Mouse (Mus musculus) stomach, embryonic 15.5 days (tissue): ENCODE results near the gene Naglu. TPM values are rescaled to one million over a fixed set of nuclear protein-coding genes. Genes with fewer than 3 reads are reported as not detected.

Source experiments
- ATAC-seq: fragments of 200-750 bp; cut with Nextera tagmentation; 2 replicates; pipeline ENCODE4 v1.8.0; 2017; ENCODE audit warnings: low read depth, moderate number of reproducible peaks, moderate TSS enrichment; ENCODE audit not compliant: insufficient read depth, low FRiP score
- H3K27ac ChIP-seq: fragments of 300-500 bp; sonication (generic); 2 replicates; pipeline ENCODE4 v1.5.1; 2015; ENCODE audit warnings: mild to moderate bottlenecking, inconsistent platforms
- H3K27me3 ChIP-seq: fragments of 300-500 bp; sonication (generic); replicated peaks from 2 replicates; pipeline ENCODE4 v1.6.1; 2015; ENCODE audit warnings: inconsistent platforms
- H3K36me3 ChIP-seq: fragments of 300-500 bp; sonication (generic); 2 replicates; pipeline ENCODE4 v1.6.1; 2015; ENCODE audit warnings: inconsistent platforms
- H3K4me1 ChIP-seq: fragments of 300-500 bp; sonication (generic); 2 replicates; pipeline ENCODE4 v1.6.1; 2015; ENCODE audit warnings: inconsistent platforms
- H3K4me2 ChIP-seq: fragments of 300-500 bp; sonication (generic); 2 replicates; pipeline ENCODE4 v1.6.1; 2015; ENCODE audit warnings: mild to moderate bottlenecking, inconsistent platforms
- H3K4me3 ChIP-seq: fragments of 300-500 bp; sonication (generic); replicated peaks from 2 replicates; pipeline ENCODE4 v1.5.1; 2015; ENCODE audit warnings: inconsistent platforms
- H3K9ac ChIP-seq: fragments of 300-500 bp; sonication (generic); 2 replicates; pipeline ENCODE4 v1.6.1; 2015; ENCODE audit warnings: inconsistent platforms
- H3K9me3 ChIP-seq: fragments of 300-500 bp; sonication (generic); 2 replicates; pipeline ENCODE4 v1.6.1; 2016; ENCODE audit warnings: inconsistent platforms
- WGBS: fragments of 180-500 bp; shearing (Covaris S2); methylation state at CpG from one replicate; pipeline ENCODE4 v1.1.7; 2015; 5-methylcytosine and 5-hydroxymethylcytosine counted together
- polyA plus RNA-seq: library from polyadenylated mRNA; unstranded; fragments of >200 nt; fragmentation: Nextera tagmentation; extraction: Ambion mirVana; gene quantifications from 2 replicates; pipeline ENCODE4 v1.2.1, GENCODE M21; 2015

The Naglu gene
- polyA plus RNA-seq, 1 experiment from 2014 or later = 17.0 TPM

- 78% methylated on average over 6 of the region's 6 CpGs for WGBS
- Histone ChIP-seq H3K4me2 (peak overlapping the region; percentile 93), H3K27me3 (0 out of 2 replicates have a peak, but pooled peaks cover 3% of the 10 kb centered on the region), H3K4me1 (peaks cover 43% of the 10 kb centered on the region), H3K9me3 (no peaks in the 10 kb centered on the region), H3K27ac (peak overlapping the region; percentile 87), H3K4me3 (peak overlapping the region; percentile 77), H3K9ac (peak overlapping the region; percentile 12; the same call in 1 of the 2 replicates), H3K36me3 (peaks cover 9% of the 10 kb centered on the region)
- ATAC-seq = no peak
Observed at GRCm38 (mm10) chr11:101086323-101086674, 16.5 kb downstream of the Naglu start.

DNA sequence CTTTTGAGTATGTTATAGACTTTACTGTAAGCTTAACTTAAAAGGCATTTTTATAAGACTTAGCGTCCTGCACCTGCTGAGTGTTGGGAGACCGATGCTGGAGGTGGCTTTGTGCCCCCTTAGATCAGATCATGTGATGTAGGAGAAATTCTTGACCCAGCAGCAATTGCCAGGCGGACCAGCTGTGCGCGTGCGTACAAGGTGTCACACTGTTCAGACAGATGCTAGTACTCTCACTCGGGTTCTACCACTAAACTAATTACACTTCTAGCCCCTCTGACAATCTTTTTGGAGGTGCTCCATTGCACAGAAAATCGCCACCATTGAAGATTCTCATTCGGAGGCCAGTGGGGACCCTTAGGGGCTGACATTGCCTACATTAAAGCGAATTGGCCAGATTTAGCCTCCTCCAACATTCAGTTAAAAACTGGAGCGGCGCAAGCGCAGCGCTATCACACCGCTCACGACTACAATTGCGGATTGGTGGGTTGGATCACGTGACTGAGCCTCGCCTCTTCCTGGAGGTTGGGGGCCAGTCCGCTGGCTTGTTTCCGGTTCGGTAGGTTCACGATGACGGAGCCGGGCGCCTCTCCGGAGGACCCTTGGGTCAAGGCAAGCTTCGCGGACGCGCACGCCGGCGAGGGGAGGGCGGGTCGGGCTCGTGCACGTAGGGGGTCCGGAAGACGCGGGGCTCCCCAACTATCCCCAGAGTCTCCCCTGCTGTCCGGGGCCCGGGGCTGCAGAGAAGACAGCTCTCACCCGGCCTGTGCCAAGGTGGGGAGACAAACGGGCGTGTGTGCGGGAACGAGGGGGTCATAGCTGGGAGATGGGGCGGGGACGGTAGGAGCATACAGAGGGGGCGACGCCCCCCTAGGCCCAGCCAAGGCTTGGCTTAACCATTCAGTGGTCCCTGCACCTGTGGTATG, 17.2 kb downstream of the Naglu start, which contains the start of gene Mlx:
Mlx (plus strand) TSS at position 522 of the 926 bp plus-strand sequence.
- ATAC-seq = peak; percentile 84
- WGBS = 1% methylated on average over 50 of the region's 52 CpGs
- Histone ChIP-seq H3K4me3 (peak within 1 kb of the TSS; percentile 77), H3K4me2 (peak within 1 kb of the TSS; percentile 93), H3K9ac (peak within 1 kb of the TSS; percentile 73), H3K4me1 (peaks cover 36% of the 10 kb centered on the region), H3K27me3 (no peaks in the 10 kb centered on the region), H3K36me3 (peaks cover 17% of the 10 kb centered on the region), H3K27ac (peak within 1 kb of the TSS; percentile 87), H3K9me3 (no peaks in the 10 kb centered on the region)

DNA sequence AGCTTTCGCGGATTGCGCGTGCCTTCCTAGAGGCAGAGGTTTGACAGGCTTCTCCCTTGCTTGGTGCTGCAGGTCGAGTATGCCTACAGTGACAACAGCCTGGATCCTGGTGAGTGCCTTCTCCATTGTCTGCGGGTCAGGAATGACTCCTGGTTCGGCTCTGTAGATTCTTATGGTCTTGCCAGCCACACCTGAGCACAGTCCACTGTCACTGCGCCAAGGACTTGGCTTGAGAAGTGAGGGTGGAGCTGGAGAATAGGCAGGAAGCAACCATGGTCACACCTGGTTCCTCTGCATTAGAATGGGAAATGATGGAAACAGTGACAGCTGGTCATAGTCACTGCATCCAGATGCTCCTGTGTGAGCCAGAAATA, 17.9 kb downstream of the Naglu start:
- H3K4me2 ChIP-seq = peak overlapping the region; percentile 93
- H3K4me3 ChIP-seq = peak overlapping the region; percentile 77
- peak overlapping the region; percentile 87 for H3K27ac ChIP-seq
- ATAC-seq = no peak
- H3K27me3 ChIP-seq = no peaks in the 10 kb centered on the region
- 9% methylated on average over 8 of the region's 8 CpGs for WGBS
- H3K36me3 ChIP-seq = peaks cover 23% of the 10 kb centered on the region
- peaks cover 36% of the 10 kb centered on the region for H3K4me1 ChIP-seq
- H3K9me3 ChIP-seq = no peaks in the 10 kb centered on the region
- peak overlapping the region; percentile 73 for H3K9ac ChIP-seq

DNA sequence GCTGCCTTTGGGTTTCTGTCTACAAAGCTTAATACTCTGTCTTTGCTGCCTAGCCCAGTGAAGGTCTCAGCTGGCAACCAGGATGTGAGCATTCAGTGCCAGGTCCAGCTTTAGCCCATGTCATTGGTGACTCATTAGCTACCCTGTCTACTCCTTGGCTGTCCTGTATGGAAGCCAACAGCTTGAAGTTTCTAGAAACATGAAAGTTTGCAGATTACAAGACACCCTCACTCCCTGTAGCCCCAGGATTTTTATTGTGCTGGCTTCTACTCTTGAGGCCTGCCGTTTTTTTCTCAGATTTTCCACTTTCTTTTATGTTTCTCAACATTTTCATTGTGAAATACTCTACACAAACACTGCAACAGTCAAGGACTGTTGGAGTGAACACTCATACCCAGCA, 20.1 kb downstream of the Naglu start:
- Histone ChIP-seq H3K4me2 (no peak overlapping the region), H3K27ac (no peak overlapping the region), H3K9ac (no peak overlapping the region), H3K9me3 (no peaks in the 10 kb centered on the region), H3K4me1 (peaks cover 34% of the 10 kb centered on the region), H3K4me3 (no peak overlapping the region), H3K27me3 (no peaks in the 10 kb centered on the region), H3K36me3 (peaks cover 32% of the 10 kb centered on the region)
- WGBS = 83% methylated on average over 1 of the region's 1 CpGs
- ATAC-seq = no peak

GRCm38 (mm10) chr11:101094930-101095313, 25.1 kb downstream of the Naglu start:
- no peaks in the 10 kb centered on the region for H3K27me3 ChIP-seq
- H3K36me3 ChIP-seq = peaks cover 58% of the 10 kb centered on the region
- peak overlapping the region; percentile 96 for H3K4me2 ChIP-seq
- under 1% methylated on average over 18 of the region's 18 CpGs for WGBS
- ATAC-seq = no peak
- no peaks in the 10 kb centered on the region for H3K9me3 ChIP-seq
- H3K4me3 ChIP-seq = peak overlapping the region; percentile 83
- peaks cover 8% of the 10 kb centered on the region for H3K4me1 ChIP-seq
- H3K27ac ChIP-seq = peak overlapping the region; percentile 57; the same call in 1 of the 2 replicates
- peak overlapping the region; percentile 50; the same call in 1 of the 2 replicates for H3K9ac ChIP-seq

- Histone ChIP-seq H3K27me3 (no peaks in the 10 kb centered on the region), H3K9me3 (no peaks in the 10 kb centered on the region), H3K36me3 (peaks cover 58% of the 10 kb centered on the region), H3K9ac (peak within 1 kb of the TSS; percentile 55), H3K4me3 (peak within 1 kb of the TSS; percentile 83), H3K4me2 (peak within 1 kb of the TSS; percentile 96), H3K4me1 (peaks cover 8% of the 10 kb centered on the region), H3K27ac (peak within 1 kb of the TSS; percentile 94)
- under 1% methylated on average over 43 of the region's 43 CpGs for WGBS
- ATAC-seq = peak; percentile 96
Observed at GRCm38 (mm10) chr11:101095314-101096024, 25.7 kb downstream of the Naglu start, which contains the start of gene Psmc3ip. Psmc3ip (minus strand) TSS chr11:101095436.

- Histone ChIP-seq H3K4me3 (no peak overlapping the region), H3K9me3 (no peaks in the 10 kb centered on the region), H3K27ac (no peak overlapping the region), H3K27me3 (no peaks in the 10 kb centered on the region), H3K36me3 (peaks cover 56% of the 10 kb centered on the region), H3K4me1 (peaks cover 8% of the 10 kb centered on the region), H3K9ac (no peak overlapping the region), H3K4me2 (no peak overlapping the region)
- ATAC-seq = no peak
- WGBS = 81% methylated on average over 8 of the region's 8 CpGs
Observed at GRCm38 (mm10) chr11:101098231-101098630, 28.4 kb downstream of the Naglu start.

DNA sequence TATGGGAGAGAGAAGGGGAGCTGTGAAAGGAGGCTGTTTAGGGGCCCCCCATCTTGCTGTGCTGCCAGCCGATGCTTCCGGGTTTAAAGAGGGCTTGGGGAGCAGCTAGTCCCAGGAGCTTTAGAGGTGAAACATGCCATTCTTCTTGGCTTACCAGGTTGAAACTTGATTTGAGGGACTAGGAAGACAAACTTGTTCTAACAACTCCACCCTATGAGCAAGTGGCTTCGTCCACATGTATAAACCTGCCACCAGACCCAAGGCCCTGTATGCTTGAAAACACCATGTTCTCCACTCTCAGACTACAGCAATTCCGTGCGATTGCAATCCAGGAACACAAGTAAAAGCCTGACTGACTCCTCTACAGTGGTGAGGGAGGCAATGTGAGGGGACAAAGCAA, 33.2 kb downstream of the Naglu start:
- Histone ChIP-seq H3K9me3 (no peaks in the 10 kb centered on the region), H3K27me3 (no peaks in the 10 kb centered on the region), H3K36me3 (peaks cover 40% of the 10 kb centered on the region), H3K27ac (peak overlapping the region; percentile 73), H3K4me2 (no peak overlapping the region), H3K4me1 (no peaks in the 10 kb centered on the region; the same call in 1 of the 2 replicates), H3K4me3 (no peak overlapping the region), H3K9ac (no peak overlapping the region)
- no peak for ATAC-seq
- 81% methylated on average over 5 of the region's 5 CpGs for WGBS

- Histone ChIP-seq H3K4me1 (no peaks in the 10 kb centered on the region), H3K4me3 (no peak overlapping the region), H3K36me3 (peaks cover 3% of the 10 kb centered on the region; the same call in 1 of the 2 replicates), H3K27me3 (no peaks in the 10 kb centered on the region), H3K9ac (no peak overlapping the region), H3K27ac (no peak overlapping the region), H3K9me3 (no peaks in the 10 kb centered on the region), H3K4me2 (no peak overlapping the region)
- no peak for ATAC-seq
- 82% methylated on average over 4 of the region's 4 CpGs for WGBS
Observed at GRCm38 (mm10) chr11:101109351-101109750, 39.5 kb downstream of the Naglu start.

GRCm38 (mm10) chr11:101110708-101111107, 40.9 kb downstream of the Naglu start:
- H3K27me3 ChIP-seq = no peaks in the 10 kb centered on the region
- ATAC-seq = no peak
- no peak overlapping the region for H3K4me3 ChIP-seq
- no peak overlapping the region for H3K4me2 ChIP-seq
- H3K36me3 ChIP-seq = 0 out of 2 replicates have a peak, but pooled peaks cover 3% of the 10 kb centered on the region
- H3K27ac ChIP-seq = no peak overlapping the region
- 50% methylated on average over 5 of the region's 5 CpGs for whole genome bisulfite sequencing
- H3K9ac ChIP-seq = no peak overlapping the region
- H3K9me3 ChIP-seq = no peaks in the 10 kb centered on the region
- H3K4me1 ChIP-seq = no peaks in the 10 kb centered on the region

DNA sequence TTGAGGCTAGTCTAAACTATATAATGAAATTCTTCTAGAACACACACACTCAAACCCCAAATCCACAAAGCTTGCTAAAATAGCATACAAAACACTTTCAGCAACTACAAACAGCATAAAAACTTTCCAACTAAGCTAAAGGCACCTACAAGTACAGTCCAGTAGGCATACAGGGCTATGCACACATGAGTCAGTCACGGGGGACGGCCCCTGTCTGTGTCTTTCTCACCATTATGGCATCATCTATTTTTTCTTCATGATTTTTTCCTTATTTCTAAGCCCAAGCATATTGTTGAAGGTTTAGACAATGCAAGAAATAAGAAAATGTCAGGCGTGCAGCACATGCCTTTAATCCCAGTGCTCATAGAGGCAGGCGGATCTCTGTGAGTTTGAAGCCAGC, 41.4 kb downstream of the Naglu start:
- WGBS = 77% methylated on average over 4 of the region's 4 CpGs
- Histone ChIP-seq H3K4me3 (no peak overlapping the region), H3K27ac (no peak overlapping the region), H3K4me2 (no peak overlapping the region), H3K9ac (no peak overlapping the region), H3K9me3 (no peaks in the 10 kb centered on the region), H3K4me1 (no peaks in the 10 kb centered on the region), H3K27me3 (no peaks in the 10 kb centered on the region), H3K36me3 (0 out of 2 replicates have a peak, but pooled peaks cover 3% of the 10 kb centered on the region)
- no peak for ATAC-seq

- Histone ChIP-seq H3K4me2 (no peak overlapping the region), H3K4me3 (no peak overlapping the region), H3K27ac (no peak overlapping the region), H3K9me3 (no peaks in the 10 kb centered on the region), H3K27me3 (no peaks in the 10 kb centered on the region), H3K4me1 (no peaks in the 10 kb centered on the region), H3K36me3 (0 out of 2 replicates have a peak, but pooled peaks cover 3% of the 10 kb centered on the region), H3K9ac (no peak overlapping the region)
- ATAC-seq = no peak
- WGBS = 96% methylated on average over 3 of the region's 3 CpGs
Observed at GRCm38 (mm10) chr11:101112186-101112585, 42.4 kb downstream of the Naglu start.
